ENCODE assay signal across 18 mouse cellular contexts in genomic region chr19:36178828-36179251, GRCm38 (mm10). TPM values are rescaled to one million over a fixed set of nuclear protein-coding genes. Genes with fewer than 3 reads are reported as not detected.
DNase-seq lines count a peak whose midpoint lies in the region; ATAC-seq lines count a peak whose summit lies in the region.
"Had no signal": no experiment of that assay in that cellular context is flagged by ENCODE, and none has a peak within 500 bp of the region (broad histone marks: within the 10 kb centered on the region; RNA-seq: fewer than 3 reads in every experiment).

No protein-coding gene starts in this region.

- no peak overlapping the region for H3K4me3 ChIP-seq in kidney, embryonic 16.5 days (ENCODE audit: low read length)
- H3K4me3 ChIP-seq in limb, embryonic 11.5 days (ENCODE audit: low read depth, low read length) = no peak overlapping the region
- H3K4me3 ChIP-seq: forebrain, embryonic 15.5 days; hindbrain, embryonic 10.5 days; limb, embryonic 13.5 days; midbrain, embryonic 13.5 days had no signal

- no peak overlapping the region for H3K9ac ChIP-seq in kidney, embryonic 16.5 days (replicated peaks; ENCODE audit: low read length)
- no peak overlapping the region for H3K9ac ChIP-seq in limb, embryonic 11.5 days (ENCODE audit: low read length)
- H3K9ac ChIP-seq: forebrain, embryonic 15.5 days; limb, embryonic 13.5 days; midbrain, embryonic 13.5 days had no signal

- ATAC-seq in kidney, embryonic 16.5 days (ENCODE audit: low FRiP score, low TSS enrichment) = 0 out of 2 replicates have a peak, but pooled peaks have one; percentile 16
- no peak for ATAC-seq in limb, embryonic 11.5 days (ENCODE audit: insufficient number of reproducible peaks, low FRiP score, low TSS enrichment, low read depth)
- ATAC-seq: forebrain, embryonic 15.5 days; midbrain, embryonic 13.5 days had no signal

- H3K36me3 ChIP-seq in kidney, embryonic 16.5 days (ENCODE audit: insufficient read depth, low read length) = no peaks in the 10 kb centered on the region
- no peaks in the 10 kb centered on the region for H3K36me3 ChIP-seq in limb, embryonic 11.5 days (ENCODE audit: control insufficient read depth, insufficient read depth, low read length)
- H3K36me3 ChIP-seq: forebrain, embryonic 15.5 days; hindbrain, embryonic 10.5 days; limb, embryonic 13.5 days; midbrain, embryonic 13.5 days had no signal

- no peak overlapping the region for H3K4me2 ChIP-seq in kidney, embryonic 16.5 days (replicated peaks; ENCODE audit: low read depth, low read length)
- H3K4me2 ChIP-seq in limb, embryonic 11.5 days (ENCODE audit: low read depth, severe bottlenecking) = no peak overlapping the region
- H3K4me2 ChIP-seq: forebrain, embryonic 15.5 days; limb, embryonic 13.5 days; midbrain, embryonic 13.5 days had no signal

- H3K27me3 ChIP-seq in kidney, embryonic 16.5 days (ENCODE audit: insufficient read depth, low read length) = no peaks in the 10 kb centered on the region
- H3K27me3 ChIP-seq in limb, embryonic 11.5 days (ENCODE audit: control insufficient read depth, insufficient read depth, low read length) = no peaks in the 10 kb centered on the region
- H3K27me3 ChIP-seq: forebrain, embryonic 15.5 days; midbrain, embryonic 13.5 days had no signal

- no peaks in the 10 kb centered on the region for H3K4me1 ChIP-seq in kidney, embryonic 16.5 days (ENCODE audit: insufficient read depth, low read length)
- no peaks in the 10 kb centered on the region for H3K4me1 ChIP-seq in limb, embryonic 11.5 days (ENCODE audit: control insufficient read depth, insufficient read depth, low read length)
- H3K4me1 ChIP-seq: forebrain, embryonic 15.5 days; hindbrain, embryonic 10.5 days; midbrain, embryonic 13.5 days had no signal

- no peak for DNase-seq in kidney, postnatal 14 days
- DNase-seq in NIH3T3 (ENCODE audit: low read depth) (peak; percentile 59), liver (no peak)
- peak; percentile 9 for DNase-seq in embryo, embryonic 11.5 days (ENCODE audit: low read depth, low spot score)
- DNase-seq in limb, embryonic 11.5 days (ENCODE audit: low spot score) = peak; percentile 45
- no peak for DNase-seq in left cerebral cortex, adult 9 months (ENCODE audit: low spot score in 2 of 2)
- DNase-seq: adrenal gland, adult 8-10 months; cerebellum, postnatal 10 days; kidney, postnatal 4 days; layer of hippocampus, postnatal 36 days; right cerebral cortex, postnatal 25 days; thymus, postnatal 14 days had no signal

- 51% methylated on average over 6 of the region's 6 CpGs for WGBS in kidney, embryonic 16.5 days
- 18% methylated on average over 6 of the region's 6 CpGs for WGBS in limb, embryonic 11.5 days

- no peak overlapping the region for H3K27ac ChIP-seq in kidney, embryonic 16.5 days (ENCODE audit: low read length)
- H3K27ac ChIP-seq in limb, embryonic 11.5 days (replicated peaks; ENCODE audit: low read depth, low read length) = no peak overlapping the region
- H3K27ac ChIP-seq: forebrain, embryonic 15.5 days; hindbrain, embryonic 10.5 days; limb, embryonic 13.5 days; midbrain, embryonic 13.5 days had no signal

- H3K9me3 ChIP-seq in kidney, embryonic 16.5 days (ENCODE audit: low read length) = no peaks in the 10 kb centered on the region
- H3K9me3 ChIP-seq in limb, embryonic 11.5 days (ENCODE audit: control insufficient read depth, low read length) = no peaks in the 10 kb centered on the region
- H3K9me3 ChIP-seq: forebrain, embryonic 15.5 days; hindbrain, embryonic 10.5 days; limb, embryonic 13.5 days; midbrain, embryonic 13.5 days had no signal

RNA-seq across cellular contexts. Expression of gene Ankrd1, which starts 58.9 kb away (rescaled TPM):
- 0.40 and 0.47 TPM in 2 replicates for polyA plus RNA-seq in kidney, embryonic 16.5 days (2015; fragmentation: Nextera tagmentation; extraction: Ambion mirVana)
- polyA plus RNA-seq in limb, embryonic 11.5 days (2014; fragmentation: Nextera tagmentation; extraction: Ambion mirVana) = 0.80 and 0.99 TPM in 2 replicates
- polyA plus RNA-seq: forebrain, embryonic 15.5 days; hindbrain, embryonic 10.5 days; intestine, embryonic 14.5 days; midbrain, embryonic 13.5 days had no signal

Comparison
In these comparisons a context has a peak if more than half of its experiments do, and no peak if none do; other contexts are left out.
1. DNase-seq: peak in NIH3T3 (single experiment), embryo, embryonic 11.5 days (single experiment) and limb, embryonic 11.5 days (single experiment); none in kidney, postnatal 14 days (single experiment), left cerebral cortex, adult 9 months (0 of 2) and liver (single experiment).